Mouse (Mus musculus): ENCODE results near the gene Casp7. TPM values are rescaled to one million over a fixed set of nuclear protein-coding genes. Genes with fewer than 3 reads are reported as not detected.

Casp7 gene
- polyA plus RNA-seq, 1 experiment from 2014 or later = 16.6 TPM

GRCm38 (mm10) chr19:56424606-56425395 lies 27.9 kb downstream of the Casp7 start:
- H3K4me1 ChIP-seq (replicated peaks; ENCODE audit: control insufficient read depth, insufficient read depth, low read length) = 0 out of 2 replicates have a peak, but pooled peaks cover 2% of the 10 kb centered on the region
- ATAC-seq (ENCODE audit: low FRiP score) (no peak), DNase-seq (ENCODE audit: low spot score) (no peak)
- H3K4me3 ChIP-seq (ENCODE audit: low read depth, low read length) = no peak overlapping the region
- H3K27me3 ChIP-seq (ENCODE audit: control insufficient read depth, insufficient read depth, low read length) = no peaks in the 10 kb centered on the region
- H3K9me3 ChIP-seq (ENCODE audit: control insufficient read depth, low read length) = no peaks in the 10 kb centered on the region
- H3K9ac ChIP-seq (ENCODE audit: low read depth, low read length) = no peak overlapping the region
- 73% methylated on average over 17 of the region's 17 CpGs for WGBS
- H3K4me2 ChIP-seq (replicated peaks; ENCODE audit: low read depth, low read length) = no peak overlapping the region
- no peak overlapping the region for H3K27ac ChIP-seq (ENCODE audit: low read depth, low read length)
- H3K36me3 ChIP-seq (ENCODE audit: control insufficient read depth, insufficient read depth, low read length) = no peaks in the 10 kb centered on the region

- DNase-seq (ENCODE audit: low spot score) (no peak), ATAC-seq (ENCODE audit: low FRiP score) (no peak)
- no peaks in the 10 kb centered on the region for H3K9me3 ChIP-seq (ENCODE audit: control insufficient read depth, low read length)
- 0 out of 2 replicates have a peak, but pooled peaks cover 2% of the 10 kb centered on the region for H3K4me1 ChIP-seq (replicated peaks; ENCODE audit: control insufficient read depth, insufficient read depth, low read length)
- no peak overlapping the region for H3K4me2 ChIP-seq (replicated peaks; ENCODE audit: low read depth, low read length)
- no peak overlapping the region for H3K4me3 ChIP-seq (ENCODE audit: low read depth, low read length)
- 60% methylated on average over 9 of the region's 9 CpGs for WGBS
- no peaks in the 10 kb centered on the region for H3K36me3 ChIP-seq (ENCODE audit: control insufficient read depth, insufficient read depth, low read length)
- H3K27ac ChIP-seq (ENCODE audit: low read depth, low read length) = no peak overlapping the region
- H3K27me3 ChIP-seq (ENCODE audit: control insufficient read depth, insufficient read depth, low read length) = no peaks in the 10 kb centered on the region
- no peak overlapping the region for H3K9ac ChIP-seq (ENCODE audit: low read depth, low read length)
These were observed 28.6 kb downstream of the Casp7 start for GRCm38 (mm10) chr19:56425492-56425891.

- Histone ChIP-seq H3K27ac (ENCODE audit: low read depth, low read length) (no peak overlapping the region), H3K9me3 (ENCODE audit: control insufficient read depth, low read length) (no peaks in the 10 kb centered on the region), H3K4me1 (replicated peaks; ENCODE audit: control insufficient read depth, insufficient read depth, low read length) (no peaks in the 10 kb centered on the region), H3K4me2 (replicated peaks; ENCODE audit: low read depth, low read length) (no peak overlapping the region), H3K9ac (ENCODE audit: low read depth, low read length) (no peak overlapping the region), H3K36me3 (ENCODE audit: control insufficient read depth, insufficient read depth, low read length) (no peaks in the 10 kb centered on the region), H3K4me3 (ENCODE audit: low read depth, low read length) (no peak overlapping the region), H3K27me3 (ENCODE audit: control insufficient read depth, insufficient read depth, low read length) (no peaks in the 10 kb centered on the region)
- ATAC-seq (ENCODE audit: low FRiP score) (no peak), DNase-seq (ENCODE audit: low spot score) (no peak)
- 82% methylated on average over 8 of the region's 8 CpGs for WGBS
These were observed 33.4 kb downstream of the Casp7 start for GRCm38 (mm10) chr19:56430369-56430768.

GRCm38 (mm10) chr19:56432706-56433105 lies 35.8 kb downstream of the Casp7 start:
- no peak overlapping the region for H3K9ac ChIP-seq (ENCODE audit: low read depth, low read length)
- no peak overlapping the region for H3K4me2 ChIP-seq (replicated peaks; ENCODE audit: low read depth, low read length)
- H3K4me1 ChIP-seq (replicated peaks; ENCODE audit: control insufficient read depth, insufficient read depth, low read length) = no peaks in the 10 kb centered on the region
- WGBS = 72% methylated on average over 10 of the region's 10 CpGs
- H3K4me3 ChIP-seq (ENCODE audit: low read depth, low read length) = no peak overlapping the region
- H3K36me3 ChIP-seq (ENCODE audit: control insufficient read depth, insufficient read depth, low read length) = no peaks in the 10 kb centered on the region
- DNase-seq (ENCODE audit: low spot score) = no peak
- no peak for ATAC-seq (ENCODE audit: low FRiP score)
- H3K27me3 ChIP-seq (ENCODE audit: control insufficient read depth, insufficient read depth, low read length) = no peaks in the 10 kb centered on the region
- H3K9me3 ChIP-seq (ENCODE audit: control insufficient read depth, low read length) = no peaks in the 10 kb centered on the region
- no peak overlapping the region for H3K27ac ChIP-seq (ENCODE audit: low read depth, low read length)

GRCm38 (mm10) chr19:56433581-56433980 lies 36.7 kb downstream of the Casp7 start:
- ATAC-seq (ENCODE audit: low FRiP score) (no peak), DNase-seq (ENCODE audit: low spot score) (no peak)
- 87% methylated on average over 7 of the region's 7 CpGs for WGBS

GRCm38 (mm10) chr19:56436380-56436779 lies 39.5 kb downstream of the Casp7 start:
- ATAC-seq (ENCODE audit: low FRiP score) (no peak), DNase-seq (ENCODE audit: low spot score) (no peak)
- Histone ChIP-seq H3K9ac (ENCODE audit: low read depth, low read length) (no peak overlapping the region), H3K9me3 (ENCODE audit: control insufficient read depth, low read length) (no peaks in the 10 kb centered on the region), H3K4me2 (replicated peaks; ENCODE audit: low read depth, low read length) (no peak overlapping the region), H3K4me1 (replicated peaks; ENCODE audit: control insufficient read depth, insufficient read depth, low read length) (no peaks in the 10 kb centered on the region), H3K36me3 (ENCODE audit: control insufficient read depth, insufficient read depth, low read length) (no peaks in the 10 kb centered on the region), H3K27me3 (ENCODE audit: control insufficient read depth, insufficient read depth, low read length) (no peaks in the 10 kb centered on the region), H3K4me3 (ENCODE audit: low read depth, low read length) (no peak overlapping the region), H3K27ac (ENCODE audit: low read depth, low read length) (no peak overlapping the region)
- 90% methylated on average over 13 of the region's 13 CpGs for WGBS

More at GRCm38 (mm10) chr19:56433581-56433980, 36.7 kb downstream of the Casp7 start:
- Histone ChIP-seq H3K27me3 (ENCODE audit: control insufficient read depth, insufficient read depth, low read length) (no peaks in the 10 kb centered on the region), H3K9ac (ENCODE audit: low read depth, low read length) (no peak overlapping the region), H3K4me3 (ENCODE audit: low read depth, low read length) (no peak overlapping the region), H3K9me3 (ENCODE audit: control insufficient read depth, low read length) (no peaks in the 10 kb centered on the region), H3K36me3 (ENCODE audit: control insufficient read depth, insufficient read depth, low read length) (no peaks in the 10 kb centered on the region), H3K4me2 (replicated peaks; ENCODE audit: low read depth, low read length) (no peak overlapping the region), H3K27ac (ENCODE audit: low read depth, low read length) (no peak overlapping the region), H3K4me1 (replicated peaks; ENCODE audit: control insufficient read depth, insufficient read depth, low read length) (no peaks in the 10 kb centered on the region)

- H3K27ac ChIP-seq (ENCODE audit: low read depth, low read length) = no peak overlapping the region
- no peaks in the 10 kb centered on the region for H3K9me3 ChIP-seq (ENCODE audit: control insufficient read depth, low read length)
- WGBS = 81% methylated on average over 7 of the region's 7 CpGs
- H3K4me3 ChIP-seq (ENCODE audit: low read depth, low read length) = no peak overlapping the region
- ATAC-seq (ENCODE audit: low FRiP score) (no peak), DNase-seq (ENCODE audit: low spot score) (no peak)
- H3K4me1 ChIP-seq (replicated peaks; ENCODE audit: control insufficient read depth, insufficient read depth, low read length) = no peaks in the 10 kb centered on the region
- H3K9ac ChIP-seq (ENCODE audit: low read depth, low read length) = no peak overlapping the region
- H3K27me3 ChIP-seq (ENCODE audit: control insufficient read depth, insufficient read depth, low read length) = no peaks in the 10 kb centered on the region
- H3K4me2 ChIP-seq (replicated peaks; ENCODE audit: low read depth, low read length) = no peak overlapping the region
- no peaks in the 10 kb centered on the region for H3K36me3 ChIP-seq (ENCODE audit: control insufficient read depth, insufficient read depth, low read length)
These were observed 41.6 kb downstream of the Casp7 start for GRCm38 (mm10) chr19:56438357-56439071.

- Histone ChIP-seq H3K4me3 (ENCODE audit: low read depth, low read length) (no peak overlapping the region), H3K36me3 (ENCODE audit: control insufficient read depth, insufficient read depth, low read length) (no peaks in the 10 kb centered on the region), H3K4me2 (replicated peaks; ENCODE audit: low read depth, low read length) (no peak overlapping the region), H3K27ac (ENCODE audit: low read depth, low read length) (no peak overlapping the region), H3K9ac (ENCODE audit: low read depth, low read length) (no peak overlapping the region), H3K27me3 (ENCODE audit: control insufficient read depth, insufficient read depth, low read length) (no peaks in the 10 kb centered on the region), H3K4me1 (replicated peaks; ENCODE audit: control insufficient read depth, insufficient read depth, low read length) (no peaks in the 10 kb centered on the region), H3K9me3 (ENCODE audit: control insufficient read depth, low read length) (no peaks in the 10 kb centered on the region)
- WGBS = 89% methylated on average over 6 of the region's 6 CpGs
- ATAC-seq (ENCODE audit: low FRiP score) = no peak
- no peak for DNase-seq (ENCODE audit: low spot score)
These were observed 42.1 kb downstream of the Casp7 start for GRCm38 (mm10) chr19:56439072-56439434.

- H3K4me3 ChIP-seq (ENCODE audit: low read depth, low read length) = no peak overlapping the region
- H3K9me3 ChIP-seq (ENCODE audit: control insufficient read depth, low read length) = no peaks in the 10 kb centered on the region
- H3K27me3 ChIP-seq (ENCODE audit: control insufficient read depth, insufficient read depth, low read length) = no peaks in the 10 kb centered on the region
- 84% methylated on average over 14 of the region's 14 CpGs for WGBS
- ATAC-seq (ENCODE audit: low FRiP score) (no peak), DNase-seq (ENCODE audit: low spot score) (no peak)
- no peak overlapping the region for H3K4me2 ChIP-seq (replicated peaks; ENCODE audit: low read depth, low read length)
- H3K9ac ChIP-seq (ENCODE audit: low read depth, low read length) = no peak overlapping the region
- no peak overlapping the region for H3K27ac ChIP-seq (ENCODE audit: low read depth, low read length)
- H3K4me1 ChIP-seq (replicated peaks; ENCODE audit: control insufficient read depth, insufficient read depth, low read length) = no peaks in the 10 kb centered on the region
- no peaks in the 10 kb centered on the region for H3K36me3 ChIP-seq (ENCODE audit: control insufficient read depth, insufficient read depth, low read length)
These were observed 46.5 kb downstream of the Casp7 start for GRCm38 (mm10) chr19:56443445-56443844.
